Mouse (Mus musculus) thymus, postnatal 0 days (tissue): ENCODE results near the gene Snx13. TPM values are rescaled to one million over a fixed set of nuclear protein-coding genes. Genes with fewer than 3 reads are reported as not detected.
A peak's percentile ranks its signal among the peaks of the same experiment; 100 is the strongest.

Experiments used
- DNase-seq: peaks from one replicate; pipeline ENCODE4 v3.0.0-alpha.2; 2015; ENCODE audit warnings: low spot score
- polyA plus RNA-seq: library from polyadenylated mRNA; unstranded; fragments of >200 nt; fragmentation: Nextera tagmentation; extraction: Ambion mirVana; gene quantifications from 2 replicates; pipeline ENCODE4 v1.2.1, GENCODE M21; 2015

Gene Snx13
- polyA plus RNA-seq, 1 experiment from 2014 or later: 20.8 TPM

- peak; percentile 7 for DNase-seq
Observed at GRCm38 (mm10) chr12:35047320-35048225, 587 bp downstream of the Snx13 start.

DNA sequence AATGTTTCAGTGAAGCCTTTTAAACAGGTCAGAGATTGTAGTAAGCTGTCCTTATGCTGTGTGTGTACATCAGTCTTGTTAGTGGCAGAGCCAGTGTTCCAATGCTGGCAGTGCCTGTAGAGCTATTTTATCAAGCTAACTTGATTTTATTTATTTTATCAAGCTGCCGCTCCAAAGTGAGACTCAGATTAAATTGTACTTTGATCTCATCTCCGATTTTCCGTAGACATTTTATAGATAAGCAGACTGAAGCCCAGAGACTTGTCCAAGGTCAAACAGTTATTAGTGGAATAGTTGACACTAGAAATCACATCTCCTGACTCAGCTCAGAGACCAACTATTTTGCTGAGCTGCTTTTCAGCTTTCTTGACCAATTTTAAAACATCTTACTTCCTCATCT lies 1.9 kb downstream of the Snx13 start:
- no peak for DNase-seq

GRCm38 (mm10) chr12:35050501-35050900 lies 3.5 kb downstream of the Snx13 start:
- DNase-seq: no peak

GRCm38 (mm10) chr12:35050964-35051758 lies 4.2 kb downstream of the Snx13 start:
- DNase-seq: no peak

DNA sequence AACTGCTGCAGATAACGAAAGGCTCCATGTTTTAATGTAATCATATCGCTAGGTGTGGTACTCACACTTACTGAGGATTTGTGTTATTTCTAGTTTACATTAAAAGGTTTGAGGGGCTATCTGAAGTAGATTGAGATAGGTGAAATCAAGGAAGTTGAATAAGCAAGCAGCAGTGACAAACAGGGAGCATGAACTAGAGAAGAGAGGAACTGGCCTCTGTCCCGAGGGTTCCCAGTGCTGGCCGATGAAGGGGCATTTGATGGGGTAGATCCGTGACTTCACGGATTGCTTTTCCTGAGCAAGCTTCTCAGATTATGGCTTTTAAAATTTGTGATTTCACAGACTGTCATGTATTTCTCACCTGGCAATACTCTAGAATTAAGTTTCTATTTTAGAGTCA lies 7.4 kb downstream of the Snx13 start:
- DNase-seq: no peak

DNA sequence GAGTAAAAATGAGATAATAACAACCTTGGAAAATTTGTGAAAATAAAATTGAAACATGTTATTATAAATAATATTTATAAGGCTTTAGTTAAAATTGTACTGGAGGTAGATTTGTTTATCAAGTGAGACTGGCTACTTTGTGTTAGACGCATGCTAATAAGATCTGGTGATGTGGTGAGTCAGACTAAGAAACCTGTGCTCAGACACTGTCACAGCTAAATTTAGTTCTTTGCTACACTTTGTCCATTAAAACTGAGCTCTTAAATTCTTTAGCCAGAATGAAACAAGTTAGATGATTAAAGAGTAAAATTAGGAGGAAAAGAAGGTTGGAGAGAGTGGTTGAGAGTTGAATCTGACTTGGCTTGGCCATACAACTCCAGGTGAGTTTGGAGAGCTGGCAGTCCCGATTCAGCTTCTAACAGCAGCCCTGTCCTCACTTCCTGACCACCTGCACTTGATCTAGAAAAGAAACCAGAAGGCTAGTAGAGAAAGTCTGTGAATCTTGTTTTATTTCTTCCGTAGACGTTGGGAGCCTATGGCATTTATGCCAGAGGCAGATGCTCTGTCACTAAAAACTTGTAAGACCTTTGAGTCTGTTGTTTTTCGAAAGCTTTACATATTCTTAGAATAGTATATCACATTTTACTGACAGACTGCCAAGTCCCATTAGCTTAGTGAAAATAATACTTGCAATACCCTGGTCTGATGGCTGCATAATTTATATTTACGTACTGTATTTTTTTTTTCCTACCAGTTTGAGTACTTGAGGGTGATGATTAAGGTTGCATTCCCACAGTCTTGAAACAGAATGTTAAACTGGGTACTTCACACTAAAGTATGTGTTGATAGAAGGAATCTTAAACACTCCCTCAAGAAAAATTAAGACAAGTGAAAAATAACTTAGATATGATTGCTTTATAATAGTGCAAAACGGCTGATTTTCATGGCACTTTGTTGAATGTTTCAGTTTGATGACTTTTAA lies 8.4 kb downstream of the Snx13 start:
- DNase-seq: peak; percentile 9

DNA sequence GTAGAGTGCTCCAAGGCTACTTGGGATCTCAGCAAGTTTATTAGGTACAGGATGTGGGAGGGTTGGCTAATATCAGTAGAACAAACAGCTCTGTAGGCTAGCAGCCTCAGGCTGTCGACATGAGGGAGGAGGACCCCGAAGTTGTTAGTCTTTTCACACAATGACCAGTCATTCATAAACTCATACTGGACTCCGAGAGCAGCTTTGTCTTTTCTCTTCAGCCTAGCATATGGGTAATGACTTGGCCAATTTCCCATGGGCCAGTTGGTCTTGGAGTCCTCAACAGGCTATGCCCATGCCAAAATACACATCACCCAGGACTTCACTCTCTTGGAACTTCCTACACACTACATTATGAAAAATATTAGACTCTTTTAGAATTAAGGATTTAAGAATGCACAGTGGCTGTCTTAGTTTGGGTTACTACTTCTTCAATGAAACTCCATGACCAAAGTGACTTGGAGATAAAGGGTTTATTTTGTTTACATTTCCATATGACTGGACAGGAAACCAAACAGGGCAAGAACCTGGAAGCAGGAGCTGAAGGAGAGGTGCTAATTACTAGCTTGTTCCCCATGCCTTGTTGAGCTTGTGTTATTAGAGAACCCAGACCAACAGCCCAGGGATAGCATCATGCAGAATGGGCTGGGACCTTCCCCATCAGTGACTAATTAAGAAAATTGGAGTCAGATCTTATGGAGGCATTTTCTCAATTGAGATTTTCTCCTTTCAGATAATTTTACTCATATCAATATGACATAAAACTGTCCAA lies 16.9 kb downstream of the Snx13 start:
- DNase-seq: no peak

- DNase-seq: no peak
Observed at GRCm38 (mm10) chr12:35067621-35068020, 20.6 kb downstream of the Snx13 start.

GRCm38 (mm10) chr12:35071336-35071735 lies 24.4 kb downstream of the Snx13 start:
- DNase-seq: no peak

- DNase-seq: no peak
Observed at GRCm38 (mm10) chr12:35072178-35072577, 25.2 kb downstream of the Snx13 start.

DNA sequence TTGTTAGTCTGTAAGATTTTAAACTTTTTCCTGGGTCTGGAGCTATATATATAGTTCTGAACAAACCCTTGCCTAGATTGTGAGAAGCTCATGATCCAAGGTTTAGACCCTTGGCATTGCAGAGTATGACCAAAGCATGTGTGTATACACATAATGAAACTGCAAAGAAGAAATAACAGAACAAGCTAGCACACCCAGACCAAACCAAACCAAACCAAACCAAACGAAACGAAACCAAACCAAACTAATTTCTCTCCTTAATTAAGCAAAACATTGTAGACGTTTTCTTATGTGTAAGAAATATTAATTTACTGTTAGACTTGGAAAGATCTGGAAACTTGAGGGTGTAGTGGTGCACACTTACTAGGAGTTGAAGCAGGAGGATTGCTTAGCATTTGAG lies 29.0 kb downstream of the Snx13 start:
- DNase-seq: no peak

DNA sequence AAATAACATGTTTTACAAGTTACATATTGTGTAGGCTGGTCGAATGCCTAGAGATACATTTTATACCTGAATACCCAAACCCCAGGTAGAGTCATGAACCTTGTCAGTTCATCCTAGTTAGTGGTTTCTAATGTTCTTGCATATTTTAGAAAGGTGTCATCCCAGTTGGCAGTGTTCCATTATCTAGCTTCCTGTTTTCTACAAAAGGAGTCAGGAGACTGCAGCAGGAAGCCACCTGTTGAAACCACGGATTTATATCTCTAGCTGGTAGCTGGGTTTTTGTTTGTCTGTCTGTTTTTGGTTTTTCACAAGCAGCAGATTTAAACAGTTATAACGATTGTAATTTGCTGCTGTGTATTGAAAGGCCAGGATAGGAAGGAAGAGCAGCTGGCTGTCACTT lies 76.6 kb downstream of the Snx13 start:
- DNase-seq: peak; percentile 37

DNA sequence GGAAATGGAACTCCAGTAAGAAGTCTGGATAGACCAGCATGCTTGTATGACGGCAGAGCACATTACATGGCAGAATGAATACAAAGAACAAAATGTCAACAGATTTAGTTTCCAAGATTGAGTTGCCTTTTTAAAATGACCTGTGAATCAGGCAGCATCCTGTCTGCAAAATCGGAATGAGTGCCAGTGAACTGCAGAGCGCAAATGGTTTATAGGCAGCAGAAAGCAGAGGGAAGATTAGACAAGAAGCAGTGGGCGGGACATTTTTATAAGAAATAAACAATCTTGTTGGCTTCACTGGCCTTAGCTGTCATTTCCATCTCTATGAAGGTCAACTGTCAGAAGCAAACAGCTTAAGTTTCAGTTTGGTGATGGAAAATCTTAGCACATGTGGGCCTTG lies 106.2 kb downstream of the Snx13 start:
- no peak for DNase-seq

- DNase-seq: no peak
Observed at GRCm38 (mm10) chr12:35154149-35154548, 107.2 kb downstream of the Snx13 start.

DNA sequence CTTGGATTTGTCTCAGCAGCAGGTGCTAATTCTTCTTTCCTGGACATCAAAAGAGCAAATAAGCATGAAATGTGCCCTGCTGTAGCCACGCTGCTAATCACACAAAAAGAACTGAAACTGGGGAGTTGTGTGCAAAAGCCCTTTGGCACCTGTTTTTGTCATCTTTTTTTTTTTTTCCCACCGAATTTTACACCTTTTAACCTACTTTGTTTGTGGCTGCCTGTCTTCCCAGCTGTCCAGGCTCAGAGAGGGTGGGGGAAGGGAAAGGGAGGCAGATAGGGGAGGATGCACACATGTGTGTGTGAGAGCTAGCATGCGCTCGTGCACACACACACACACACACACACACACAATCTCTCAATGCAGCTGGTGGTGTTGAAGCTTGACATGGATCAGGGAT lies 110.3 kb downstream of the Snx13 start:
- DNase-seq: peak; percentile 61

DNA sequence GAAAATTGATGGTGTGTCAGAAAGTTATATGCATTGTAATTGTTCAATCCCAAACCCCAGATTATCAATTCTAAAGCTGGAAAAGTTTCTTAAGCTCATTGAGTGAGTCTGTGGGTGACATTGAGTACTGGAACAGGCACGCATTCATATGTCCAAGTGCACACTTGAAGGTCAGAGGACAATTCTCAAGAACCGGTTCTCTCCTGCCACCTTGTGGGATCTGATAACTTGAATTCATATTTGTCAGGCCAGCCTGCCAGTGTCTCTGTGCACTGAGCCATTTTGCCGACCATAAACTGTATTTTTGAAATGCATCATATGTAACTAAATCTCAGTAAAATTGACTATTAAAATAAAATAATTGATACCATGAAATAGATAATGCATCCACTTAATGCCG lies 114.7 kb downstream of the Snx13 start:
- DNase-seq: no peak

- DNase-seq: no peak
Observed at GRCm38 (mm10) chr12:35170275-35170674, 123.3 kb downstream of the Snx13 start.

- no peak for DNase-seq
Observed at GRCm38 (mm10) chr12:35175938-35176337, 129.0 kb downstream of the Snx13 start.

DNA sequence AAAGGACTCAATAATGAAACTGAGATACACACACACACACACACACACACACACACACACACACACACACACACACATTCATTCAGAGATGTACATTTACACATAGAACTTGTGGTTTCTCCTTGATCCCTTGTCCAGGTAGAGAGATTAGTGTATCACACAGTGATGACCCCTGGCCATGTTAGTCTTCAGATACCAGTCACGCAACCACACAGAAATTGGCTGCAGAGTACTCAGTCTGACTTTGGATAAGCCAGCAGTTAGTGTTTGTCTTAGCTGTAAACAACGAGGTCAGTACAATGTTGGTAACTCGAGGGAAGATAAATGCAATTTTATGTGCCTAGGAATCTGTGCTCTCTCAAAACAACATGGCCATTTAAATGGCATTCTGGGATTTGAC lies 129.6 kb downstream of the Snx13 start:
- DNase-seq: no peak

- peak; percentile 77 for DNase-seq
Observed at GRCm38 (mm10) chr12:35182675-35183074, 135.7 kb downstream of the Snx13 start.
